Mouse (Mus musculus): ENCODE measurements around the gene Stpg2. TPM values are rescaled to one million over a fixed set of nuclear protein-coding genes. Genes with fewer than 3 reads are reported as not detected.

The Stpg2 gene
- polyA plus RNA-seq, 1 experiment = not detected

- Histone ChIP-seq H3K4me1 (ENCODE audit: control insufficient read depth, insufficient read depth, low read length) (no peaks in the 10 kb centered on the region), H3K27ac (ENCODE audit: control insufficient read depth, insufficient read depth, low read depth, low read length, poor library complexity) (no peak overlapping the region), H3K4me3 (replicated peaks; ENCODE audit: control insufficient read depth, low read depth, low read length) (no peak overlapping the region)
- TF ChIP-seq CTCF (IDR thresholded peaks at IDR 0.05; ENCODE audit: control insufficient read depth, insufficient read depth, low read length) = no peak
- TF ChIP-seq POLR2A (IDR thresholded peaks at IDR 0.05; ENCODE audit: borderline replicate concordance, control insufficient read depth, low read depth, low read length) = no peak
- WGBS = 71% methylated on average over 4 of the region's 4 CpGs
These were observed 504.3 kb downstream of the Stpg2 start for GRCm38 (mm10) chr3:139709794-139710193.

- 86% methylated on average over 7 of the region's 7 CpGs for WGBS
- Histone ChIP-seq H3K27ac (ENCODE audit: control insufficient read depth, insufficient read depth, low read depth, low read length, poor library complexity) (no peak overlapping the region), H3K4me3 (replicated peaks; ENCODE audit: control insufficient read depth, low read depth, low read length) (no peak overlapping the region), H3K4me1 (ENCODE audit: control insufficient read depth, insufficient read depth, low read length) (no peaks in the 10 kb centered on the region)
- TF ChIP-seq CTCF (IDR thresholded peaks at IDR 0.05; ENCODE audit: control insufficient read depth, insufficient read depth, low read length) = no peak
- no peak for TF ChIP-seq POLR2A (IDR thresholded peaks at IDR 0.05; ENCODE audit: borderline replicate concordance, control insufficient read depth, low read depth, low read length)
These were observed 523.3 kb downstream of the Stpg2 start for GRCm38 (mm10) chr3:139728751-139729150.

- TF ChIP-seq POLR2A (IDR thresholded peaks at IDR 0.05; ENCODE audit: borderline replicate concordance, control insufficient read depth, low read depth, low read length) (no peak), CTCF (IDR thresholded peaks at IDR 0.05; ENCODE audit: control insufficient read depth, insufficient read depth, low read length) (no peak)
- Histone ChIP-seq H3K27ac (ENCODE audit: control insufficient read depth, insufficient read depth, low read depth, low read length, poor library complexity) (no peak overlapping the region), H3K4me3 (replicated peaks; ENCODE audit: control insufficient read depth, low read depth, low read length) (no peak overlapping the region), H3K4me1 (ENCODE audit: control insufficient read depth, insufficient read depth, low read length) (no peaks in the 10 kb centered on the region)
- 72% methylated on average over 5 of the region's 5 CpGs for WGBS
These were observed 523.8 kb downstream of the Stpg2 start for GRCm38 (mm10) chr3:139729248-139729647.

- no peak for TF ChIP-seq CTCF (IDR thresholded peaks at IDR 0.05; ENCODE audit: control insufficient read depth, insufficient read depth, low read length)
- TF ChIP-seq POLR2A (IDR thresholded peaks at IDR 0.05; ENCODE audit: borderline replicate concordance, control insufficient read depth, low read depth, low read length) = no peak
- no peaks in the 10 kb centered on the region for H3K4me1 ChIP-seq (ENCODE audit: control insufficient read depth, insufficient read depth, low read length)
These were observed 527.7 kb downstream of the Stpg2 start for GRCm38 (mm10) chr3:139733156-139733555.

GRCm38 (mm10) chr3:139739388-139739787, 533.9 kb downstream of the Stpg2 start:
- WGBS = 83% methylated on average over 4 of the region's 4 CpGs
- Histone ChIP-seq H3K4me3 (replicated peaks; ENCODE audit: control insufficient read depth, low read depth, low read length) (no peak overlapping the region), H3K27ac (ENCODE audit: control insufficient read depth, insufficient read depth, low read depth, low read length, poor library complexity) (no peak overlapping the region), H3K4me1 (ENCODE audit: control insufficient read depth, insufficient read depth, low read length) (no peaks in the 10 kb centered on the region)
- TF ChIP-seq CTCF (IDR thresholded peaks at IDR 0.05; ENCODE audit: control insufficient read depth, insufficient read depth, low read length) (no peak), POLR2A (IDR thresholded peaks at IDR 0.05; ENCODE audit: borderline replicate concordance, control insufficient read depth, low read depth, low read length) (no peak)

More at GRCm38 (mm10) chr3:139733156-139733555, 527.7 kb downstream of the Stpg2 start:
- no peak overlapping the region for H3K27ac ChIP-seq (ENCODE audit: control insufficient read depth, insufficient read depth, low read depth, low read length, poor library complexity)
- 81% methylated on average over 2 of the region's 2 CpGs for WGBS
- H3K4me3 ChIP-seq (replicated peaks; ENCODE audit: control insufficient read depth, low read depth, low read length) = no peak overlapping the region

Other genes with a start within 250 kb of the Stpg2 start
- 9.5 and 18.0 TPM in 2 replicates for gene Rap1gds1, start 130.5 kb upstream of the Stpg2 start, polyA plus RNA-seq (2011; ENCODE audit: insufficient read depth, insufficient read length, low replicate concordance, missing spikeins)

Data from bone marrow, adult 2 months (tissue).